Comparison of ENCODE assay signal across 32 mouse cellular contexts in the genomic region with DNA sequence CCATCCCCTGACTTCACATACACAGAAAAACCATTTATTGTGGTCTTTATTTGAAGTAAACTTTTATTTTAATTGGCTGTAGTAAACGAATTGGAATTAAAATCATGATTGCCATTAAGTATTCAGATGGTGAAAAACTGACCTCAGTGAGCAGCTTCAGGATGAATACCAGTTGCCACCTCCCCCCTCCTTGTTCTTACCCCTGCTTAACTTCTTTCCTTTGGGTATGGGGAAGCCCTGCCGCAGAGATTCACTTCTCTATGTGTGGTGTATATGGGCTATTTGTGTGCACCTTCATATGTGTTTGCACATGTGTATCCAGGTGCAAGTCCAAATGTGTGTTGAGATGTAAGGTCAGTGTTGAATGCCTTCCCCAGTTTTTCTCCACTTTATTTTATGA.
"Had no signal": no experiment of that assay in that cellular context is flagged by ENCODE, and none has a peak within 500 bp of the region (broad histone marks: within the 10 kb centered on the region; RNA-seq: fewer than 3 reads in every experiment).

No protein-coding gene starts in this region.

- H3K27me3 ChIP-seq: heart, embryonic 15.5 days; hindbrain, embryonic 12.5 days; hindbrain, embryonic 13.5 days; hindbrain, embryonic 15.5 days; intestine, embryonic 15.5 days; kidney, embryonic 15.5 days had no signal

- H3K9ac ChIP-seq: heart, embryonic 15.5 days; hindbrain, embryonic 12.5 days; hindbrain, embryonic 13.5 days; hindbrain, embryonic 14.5 days; hindbrain, embryonic 15.5 days; intestine, embryonic 15.5 days; kidney, embryonic 15.5 days had no signal

- H3K36me3 ChIP-seq: heart, embryonic 15.5 days; hindbrain, embryonic 10.5 days; hindbrain, embryonic 12.5 days; hindbrain, embryonic 13.5 days; hindbrain, embryonic 15.5 days; intestine, embryonic 15.5 days; kidney, embryonic 15.5 days had no signal

- H3K27ac ChIP-seq: heart, embryonic 15.5 days; hindbrain, embryonic 10.5 days; hindbrain, embryonic 12.5 days; hindbrain, embryonic 13.5 days; hindbrain, embryonic 14.5 days; hindbrain, embryonic 15.5 days; hindbrain, postnatal 0 days; intestine, embryonic 15.5 days; kidney, embryonic 15.5 days; kidney, postnatal 0 days; layer of hippocampus, adult 2 months; left cerebral cortex, adult 2 months had no signal

- ATAC-seq: hindbrain, embryonic 16.5 days; hindbrain, postnatal 0 days; inflammation-experienced regulatory T-cells, adult 6 months; intestine, embryonic 15.5 days; intestine, embryonic 16.5 days; intestine, postnatal 0 days had no signal

- H3K4me1 ChIP-seq: heart, embryonic 15.5 days; hindbrain, embryonic 10.5 days; hindbrain, embryonic 12.5 days; hindbrain, embryonic 13.5 days; hindbrain, embryonic 15.5 days; intestine, embryonic 15.5 days; kidney, embryonic 15.5 days had no signal

- H3K9me3 ChIP-seq: heart, embryonic 15.5 days; hindbrain, embryonic 10.5 days; hindbrain, embryonic 12.5 days; hindbrain, embryonic 13.5 days; hindbrain, embryonic 15.5 days; intestine, embryonic 15.5 days; kidney, embryonic 15.5 days had no signal

- H3K4me3 ChIP-seq: heart, embryonic 15.5 days; hindbrain, embryonic 10.5 days; hindbrain, embryonic 12.5 days; hindbrain, embryonic 13.5 days; hindbrain, embryonic 15.5 days; intestine, embryonic 15.5 days; kidney, embryonic 15.5 days; layer of hippocampus, adult 2 months; left cerebral cortex, adult 2 months had no signal

- H3K4me2 ChIP-seq: heart, embryonic 15.5 days; hindbrain, embryonic 12.5 days; hindbrain, embryonic 13.5 days; hindbrain, embryonic 14.5 days; hindbrain, embryonic 15.5 days; intestine, embryonic 15.5 days; kidney, embryonic 15.5 days had no signal

- DNase-seq: heart, postnatal 10 days; heart, postnatal 14 days; heart, postnatal 36 days; heart, postnatal 4 days; kidney, adult 11 months; kidney, adult 18-20 months; kidney, adult 2 months; kidney, adult 8-10 months; kidney, adult 9 months; kidney, postnatal 10 days; kidney, postnatal 14 days; kidney, postnatal 25 days; kidney, postnatal 36 days; kidney, postnatal 4 days; layer of hippocampus, adult 9-11 months; layer of hippocampus, postnatal 36 days had no signal
